Mouse (Mus musculus): ENCODE data around the gene 4933407L21Rik. TPM values are rescaled to one million over a fixed set of nuclear protein-coding genes. Genes with fewer than 3 reads are reported as not detected.

4933407L21Rik gene
- polyA plus RNA-seq, 1 experiment from 2014 or later, result 0.46 TPM

GRCm38 (mm10) chr1:85959889-85960276, 31.6 kb downstream of the 4933407L21Rik start:
- no peaks in the 10 kb centered on the region for H3K36me3 ChIP-seq (ENCODE audit: control insufficient read depth, insufficient read depth, low read length)
- H3K9me3 ChIP-seq (ENCODE audit: control insufficient read depth, low read length), result no peaks in the 10 kb centered on the region
- no peak overlapping the region for H3K27ac ChIP-seq (ENCODE audit: low read depth, low read length)
- H3K9ac ChIP-seq (ENCODE audit: low read depth, low read length), result no peak overlapping the region
- 88% methylated on average over 2 of the region's 2 CpGs for WGBS
- no peaks in the 10 kb centered on the region for H3K27me3 ChIP-seq (ENCODE audit: control insufficient read depth, insufficient read depth, low read length)
- H3K4me2 ChIP-seq (replicated peaks; ENCODE audit: low read depth, low read length), result no peak overlapping the region
- no peaks in the 10 kb centered on the region for H3K4me1 ChIP-seq (replicated peaks; ENCODE audit: control insufficient read depth, insufficient read depth, low read length)
- ATAC-seq (ENCODE audit: low FRiP score) (no peak), DNase-seq (ENCODE audit: low spot score) (no peak)
- H3K4me3 ChIP-seq (ENCODE audit: low read depth, low read length), result no peak overlapping the region

- Histone ChIP-seq H3K9ac (ENCODE audit: low read depth, low read length) (no peak within 1 kb of the TSS), H3K27me3 (ENCODE audit: control insufficient read depth, insufficient read depth, low read length) (no peaks in the 10 kb centered on the region), H3K27ac (ENCODE audit: low read depth, low read length) (no peak within 1 kb of the TSS), H3K4me1 (replicated peaks; ENCODE audit: control insufficient read depth, insufficient read depth, low read length) (no peaks in the 10 kb centered on the region), H3K4me2 (replicated peaks; ENCODE audit: low read depth, low read length) (no peak within 1 kb of the TSS), H3K4me3 (ENCODE audit: low read depth, low read length) (no peak within 1 kb of the TSS), H3K36me3 (ENCODE audit: control insufficient read depth, insufficient read depth, low read length) (no peaks in the 10 kb centered on the region), H3K9me3 (ENCODE audit: control insufficient read depth, low read length) (no peaks in the 10 kb centered on the region)
- DNase-seq (ENCODE audit: low spot score) (no peak), ATAC-seq (ENCODE audit: low FRiP score) (no peak)
- WGBS, result 79% methylated on average over 5 of the region's 5 CpGs
Observed at GRCm38 (mm10) chr1:85960873-85961272, 32.6 kb downstream of the 4933407L21Rik start, which contains the start of gene Gpr55. Gene Gpr55, minus strand, starts transcription at chr1:85961007.

- Histone ChIP-seq H3K36me3 (ENCODE audit: control insufficient read depth, insufficient read depth, low read length) (no peaks in the 10 kb centered on the region), H3K4me2 (replicated peaks; ENCODE audit: low read depth, low read length) (no peak overlapping the region), H3K4me3 (ENCODE audit: low read depth, low read length) (no peak overlapping the region), H3K9me3 (ENCODE audit: control insufficient read depth, low read length) (no peaks in the 10 kb centered on the region), H3K9ac (ENCODE audit: low read depth, low read length) (no peak overlapping the region), H3K27ac (ENCODE audit: low read depth, low read length) (no peak overlapping the region), H3K4me1 (replicated peaks; ENCODE audit: control insufficient read depth, insufficient read depth, low read length) (no peaks in the 10 kb centered on the region), H3K27me3 (ENCODE audit: control insufficient read depth, insufficient read depth, low read length) (no peaks in the 10 kb centered on the region)
- ATAC-seq (ENCODE audit: low FRiP score) (no peak), DNase-seq (ENCODE audit: low spot score) (no peak)
- 82% methylated on average over 3 of the region's 3 CpGs for WGBS
Observed at GRCm38 (mm10) chr1:85962081-85962480, 33.8 kb downstream of the 4933407L21Rik start.

DNA sequence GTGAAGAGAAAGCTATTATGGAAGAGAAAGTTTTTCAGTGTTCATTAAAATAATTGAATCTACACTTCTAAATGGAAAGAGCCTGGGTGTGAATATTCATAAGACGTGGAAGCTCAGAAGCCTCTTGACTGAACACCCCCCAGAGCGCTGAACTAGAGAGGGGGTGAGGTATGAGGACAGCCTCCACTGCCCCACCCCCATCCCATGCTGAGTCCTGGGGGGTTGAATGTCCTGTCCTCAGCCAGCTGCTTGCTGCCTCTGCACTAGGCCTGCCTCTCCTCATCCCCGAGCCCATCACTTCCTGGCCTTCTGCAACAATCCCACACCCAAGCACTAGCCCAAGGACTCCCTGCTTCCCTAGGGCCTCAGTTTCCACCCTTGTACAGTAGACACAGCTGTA, 37.6 kb downstream of the 4933407L21Rik start:
- Histone ChIP-seq H3K9ac (ENCODE audit: low read depth, low read length) (no peak overlapping the region), H3K4me2 (replicated peaks; ENCODE audit: low read depth, low read length) (no peak overlapping the region), H3K4me1 (replicated peaks; ENCODE audit: control insufficient read depth, insufficient read depth, low read length) (no peaks in the 10 kb centered on the region), H3K4me3 (ENCODE audit: low read depth, low read length) (no peak overlapping the region), H3K9me3 (ENCODE audit: control insufficient read depth, low read length) (no peaks in the 10 kb centered on the region), H3K27me3 (ENCODE audit: control insufficient read depth, insufficient read depth, low read length) (no peaks in the 10 kb centered on the region), H3K27ac (ENCODE audit: low read depth, low read length) (no peak overlapping the region), H3K36me3 (ENCODE audit: control insufficient read depth, insufficient read depth, low read length) (no peaks in the 10 kb centered on the region)
- DNase-seq (ENCODE audit: low spot score) (no peak), ATAC-seq (ENCODE audit: low FRiP score) (no peak)
- 64% methylated on average over 3 of the region's 3 CpGs for WGBS

DNA sequence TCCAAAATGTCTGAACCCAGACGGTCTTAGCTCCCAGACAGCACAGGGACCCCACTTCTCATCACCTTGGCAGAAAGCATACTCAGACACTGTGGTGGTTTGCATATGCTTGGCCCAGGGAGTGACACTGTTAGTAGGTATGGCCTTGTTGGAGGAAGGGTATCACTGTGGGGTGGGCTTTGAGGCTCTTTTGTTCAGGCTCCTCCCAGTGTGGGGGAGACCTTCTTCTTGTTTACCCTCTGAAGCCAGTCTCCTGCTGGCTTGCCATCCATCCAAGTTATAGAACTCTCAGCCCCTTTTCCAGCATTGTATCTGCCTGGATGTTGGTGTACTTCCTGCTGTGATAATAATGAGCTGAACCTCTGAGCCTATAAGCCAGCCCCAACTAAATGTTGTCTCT, 40.8 kb downstream of the 4933407L21Rik start:
- no peaks in the 10 kb centered on the region for H3K9me3 ChIP-seq (ENCODE audit: control insufficient read depth, low read length)
- no peak overlapping the region for H3K4me3 ChIP-seq (ENCODE audit: low read depth, low read length)
- H3K4me2 ChIP-seq (replicated peaks; ENCODE audit: low read depth, low read length), result no peak overlapping the region
- no peaks in the 10 kb centered on the region for H3K27me3 ChIP-seq (ENCODE audit: control insufficient read depth, insufficient read depth, low read length)
- H3K36me3 ChIP-seq (ENCODE audit: control insufficient read depth, insufficient read depth, low read length), result no peaks in the 10 kb centered on the region
- 85% methylated on average over 1 of the region's 1 CpGs for WGBS
- DNase-seq (ENCODE audit: low spot score), result no peak
- no peak overlapping the region for H3K27ac ChIP-seq (ENCODE audit: low read depth, low read length)
- no peaks in the 10 kb centered on the region for H3K4me1 ChIP-seq (replicated peaks; ENCODE audit: control insufficient read depth, insufficient read depth, low read length)
- no peak for ATAC-seq (ENCODE audit: low FRiP score)
- no peak overlapping the region for H3K9ac ChIP-seq (ENCODE audit: low read depth, low read length)

DNA sequence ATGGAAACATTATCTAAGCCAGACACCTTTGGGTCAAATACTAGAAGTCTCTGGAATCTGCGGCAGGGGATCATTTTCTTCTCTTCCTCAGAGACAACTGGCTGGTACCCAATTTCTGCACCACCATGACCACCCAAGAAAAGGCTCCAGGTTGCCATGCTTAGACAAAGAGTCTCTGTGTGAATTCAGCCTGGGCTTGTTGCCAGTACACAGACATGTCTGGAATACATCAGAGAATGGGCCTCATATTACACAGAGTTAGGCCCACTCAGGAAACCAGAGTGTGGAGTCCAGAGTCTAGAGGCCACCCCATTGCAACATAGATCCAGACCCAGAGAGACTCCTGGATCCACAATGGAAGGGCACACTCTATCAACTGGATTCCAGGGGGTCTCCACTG, 41.2 kb downstream of the 4933407L21Rik start:
- DNase-seq (ENCODE audit: low spot score), result no peak

GRCm38 (mm10) chr1:85971070-85971469, 42.8 kb downstream of the 4933407L21Rik start:
- WGBS, result 85% methylated on average over 3 of the region's 3 CpGs
- H3K4me1 ChIP-seq (replicated peaks; ENCODE audit: control insufficient read depth, insufficient read depth, low read length), result no peaks in the 10 kb centered on the region
- no peaks in the 10 kb centered on the region for H3K36me3 ChIP-seq (ENCODE audit: control insufficient read depth, insufficient read depth, low read length)
- H3K9me3 ChIP-seq (ENCODE audit: control insufficient read depth, low read length), result no peaks in the 10 kb centered on the region
- H3K9ac ChIP-seq (ENCODE audit: low read depth, low read length), result no peak overlapping the region
- no peak overlapping the region for H3K27ac ChIP-seq (ENCODE audit: low read depth, low read length)
- ATAC-seq (ENCODE audit: low FRiP score), result no peak
- no peak for DNase-seq (ENCODE audit: low spot score)
- no peak overlapping the region for H3K4me2 ChIP-seq (replicated peaks; ENCODE audit: low read depth, low read length)
- no peak overlapping the region for H3K4me3 ChIP-seq (ENCODE audit: low read depth, low read length)
- H3K27me3 ChIP-seq (ENCODE audit: control insufficient read depth, insufficient read depth, low read length), result no peaks in the 10 kb centered on the region

More for the DNA sequence above, 41.2 kb downstream of the 4933407L21Rik start:
- Histone ChIP-seq H3K27me3 (ENCODE audit: control insufficient read depth, insufficient read depth, low read length) (no peaks in the 10 kb centered on the region), H3K27ac (ENCODE audit: low read depth, low read length) (no peak overlapping the region), H3K9ac (ENCODE audit: low read depth, low read length) (no peak overlapping the region), H3K36me3 (ENCODE audit: control insufficient read depth, insufficient read depth, low read length) (no peaks in the 10 kb centered on the region), H3K4me3 (ENCODE audit: low read depth, low read length) (no peak overlapping the region), H3K9me3 (ENCODE audit: control insufficient read depth, low read length) (no peaks in the 10 kb centered on the region), H3K4me1 (replicated peaks; ENCODE audit: control insufficient read depth, insufficient read depth, low read length) (no peaks in the 10 kb centered on the region), H3K4me2 (replicated peaks; ENCODE audit: low read depth, low read length) (no peak overlapping the region)
- WGBS, result 73% methylated on average over 1 of the region's 1 CpGs
- no peak for ATAC-seq (ENCODE audit: low FRiP score)

GRCm38 (mm10) chr1:85972341-85972740, 44.1 kb downstream of the 4933407L21Rik start:
- no peak overlapping the region for H3K9ac ChIP-seq (ENCODE audit: low read depth, low read length)
- no peaks in the 10 kb centered on the region for H3K9me3 ChIP-seq (ENCODE audit: control insufficient read depth, low read length)
- ATAC-seq (ENCODE audit: low FRiP score) (no peak), DNase-seq (ENCODE audit: low spot score) (no peak)
- H3K27me3 ChIP-seq (ENCODE audit: control insufficient read depth, insufficient read depth, low read length), result no peaks in the 10 kb centered on the region
- H3K4me3 ChIP-seq (ENCODE audit: low read depth, low read length), result no peak overlapping the region
- H3K36me3 ChIP-seq (ENCODE audit: control insufficient read depth, insufficient read depth, low read length), result no peaks in the 10 kb centered on the region
- no peak overlapping the region for H3K4me2 ChIP-seq (replicated peaks; ENCODE audit: low read depth, low read length)
- no peak overlapping the region for H3K27ac ChIP-seq (ENCODE audit: low read depth, low read length)
- 73% methylated on average over 3 of the region's 3 CpGs for WGBS
- no peaks in the 10 kb centered on the region for H3K4me1 ChIP-seq (replicated peaks; ENCODE audit: control insufficient read depth, insufficient read depth, low read length)

DNA sequence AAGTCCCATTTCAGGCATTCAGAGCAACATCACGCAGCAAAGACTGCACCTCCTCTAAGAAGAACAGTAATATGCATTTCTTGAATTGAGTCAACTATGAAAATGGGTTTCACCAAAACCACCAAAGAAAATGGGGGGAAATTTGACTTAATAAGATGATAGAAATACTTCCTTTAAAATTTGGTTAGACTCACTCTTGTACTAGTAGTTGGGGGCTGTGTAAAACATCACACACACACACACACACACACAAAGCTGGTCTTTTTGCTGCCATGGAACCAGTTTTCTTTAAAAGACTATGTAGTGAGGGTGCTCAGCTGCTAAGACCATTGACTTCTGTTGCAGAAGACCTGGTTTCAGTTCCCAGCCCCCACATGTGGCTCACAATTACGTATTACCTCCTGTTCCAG, 45.2 kb downstream of the 4933407L21Rik start:
- H3K9me3 ChIP-seq (ENCODE audit: control insufficient read depth, low read length), result no peaks in the 10 kb centered on the region
- H3K27ac ChIP-seq (ENCODE audit: low read depth, low read length), result no peak overlapping the region
- H3K36me3 ChIP-seq (ENCODE audit: control insufficient read depth, insufficient read depth, low read length), result no peaks in the 10 kb centered on the region
- no peak overlapping the region for H3K4me3 ChIP-seq (ENCODE audit: low read depth, low read length)
- WGBS, result 87% methylated on average over 2 of the region's 2 CpGs
- ATAC-seq (ENCODE audit: low FRiP score) (no peak), DNase-seq (ENCODE audit: low spot score) (no peak)
- no peaks in the 10 kb centered on the region for H3K4me1 ChIP-seq (replicated peaks; ENCODE audit: control insufficient read depth, insufficient read depth, low read length)
- no peak overlapping the region for H3K4me2 ChIP-seq (replicated peaks; ENCODE audit: low read depth, low read length)
- H3K9ac ChIP-seq (ENCODE audit: low read depth, low read length), result no peak overlapping the region
- no peaks in the 10 kb centered on the region for H3K27me3 ChIP-seq (ENCODE audit: control insufficient read depth, insufficient read depth, low read length)
